Mouse (Mus musculus) spleen, adult 2 months (tissue): ENCODE measurements around the gene Usp9x.

Experiments
- CTCF ChIP-seq: fragments of 200-500 bp; IDR thresholded peaks from 2 replicates; pipeline ENCODE4 v1.5.1; 2011; ENCODE audit warnings: mild to moderate bottlenecking, inconsistent platforms; ENCODE audit not compliant: insufficient read depth, insufficient read length, insufficient replicate concordance; ENCODE audit errors: extremely low read depth
- POLR2A ChIP-seq: fragments of 200-500 bp; IDR thresholded peaks from 2 replicates; pipeline ENCODE4 v1.6.1; 2011; ENCODE audit warnings: low read depth, low read length, inconsistent platforms

GRCm38 (mm10) chrX:13070206-13070572 is 1.1 kb upstream of the Usp9x start:
- TF ChIP-seq POLR2A = no peak
- no peak for TF ChIP-seq CTCF
